Mouse (Mus musculus) midbrain, embryonic 15.5 days (tissue): Measurements from ENCODE around the gene Gli2. TPM values are rescaled to one million over a fixed set of nuclear protein-coding genes. Genes with fewer than 3 reads are reported as not detected.

Source experiments
- ATAC-seq: fragments of 200-750 bp; cut with Nextera tagmentation; replicated peaks from 2 replicates; pipeline ENCODE4 v1.8.0; 2017; ENCODE audit warnings: moderate TSS enrichment
- H3K27ac ChIP-seq: fragments of 300-500 bp; sonication (generic); 2 replicates; pipeline ENCODE4 v1.5.1; 2015; ENCODE audit warnings: mild to moderate bottlenecking, inconsistent platforms
- H3K27me3 ChIP-seq: fragments of 300-500 bp; sonication (generic); replicated peaks from 2 replicates; pipeline ENCODE4 v1.6.1; 2015; ENCODE audit warnings: inconsistent platforms
- H3K36me3 ChIP-seq: fragments of 300-500 bp; sonication (generic); replicated peaks from 2 replicates; pipeline ENCODE4 v1.6.1; 2015; ENCODE audit warnings: inconsistent platforms
- H3K4me1 ChIP-seq: fragments of 300-500 bp; sonication (generic); 2 replicates; pipeline ENCODE4 v1.6.1; 2015; ENCODE audit warnings: inconsistent platforms
- H3K4me2 ChIP-seq: fragments of 300-500 bp; sonication (generic); 2 replicates; pipeline ENCODE4 v1.6.1; 2015; ENCODE audit warnings: inconsistent platforms, mild to moderate bottlenecking, moderate library complexity
- H3K4me3 ChIP-seq: fragments of 300-500 bp; sonication (generic); 2 replicates; pipeline ENCODE4 v1.5.1; 2015; ENCODE audit warnings: mild to moderate bottlenecking, inconsistent platforms
- H3K9ac ChIP-seq: fragments of 300-500 bp; sonication (generic); 2 replicates; pipeline ENCODE4 v1.6.1; 2015; ENCODE audit warnings: mild to moderate bottlenecking, inconsistent platforms
- H3K9me3 ChIP-seq: fragments of 300-500 bp; sonication (generic); 2 replicates; pipeline ENCODE4 v1.6.1; 2016; ENCODE audit warnings: inconsistent platforms
- WGBS: fragments of 180-500 bp; shearing (Covaris S2); methylation state at CpG from one replicate; pipeline ENCODE4 v1.1.7; 2015; ENCODE audit warnings: mixed read lengths; 5-methylcytosine and 5-hydroxymethylcytosine counted together
- microRNA-seq: library from miRNA; unstranded; fragments of <30 nt; microRNA quantifications from one replicate; pipeline ENCODE4, GENCODE M21; 2016
- polyA plus RNA-seq: library from polyadenylated mRNA; unstranded; fragments of >200 nt; fragmentation: Nextera tagmentation; extraction: Ambion mirVana; gene quantifications from 2 replicates; pipeline ENCODE4 v1.2.1, GENCODE M21; 2015

Gene Gli2
- polyA plus RNA-seq, 1 experiment from 2014 or later: 1.6 TPM

DNA sequence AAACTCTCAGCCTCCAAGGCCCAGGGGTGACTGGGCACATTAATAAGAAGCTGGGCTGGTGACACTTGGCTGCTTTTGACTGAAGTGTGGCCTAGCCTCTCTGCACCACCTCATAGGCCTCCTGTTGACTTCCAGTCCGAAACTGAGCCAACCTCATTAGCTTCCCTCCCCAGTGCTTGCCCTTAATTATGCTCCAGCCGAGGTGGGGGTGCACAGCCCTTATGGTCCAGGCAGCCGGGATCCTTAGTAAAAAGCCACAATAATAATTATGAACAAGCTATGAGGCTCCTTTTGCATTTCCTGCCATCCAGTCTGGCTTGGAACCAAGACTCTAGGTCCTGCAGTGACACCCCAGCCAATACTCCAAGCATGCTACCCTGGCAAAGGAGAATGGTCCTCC lies 264.0 kb downstream of the Gli2 start:
- H3K27ac ChIP-seq: no peak overlapping the region
- no peak for ATAC-seq
- H3K4me3 ChIP-seq: no peak overlapping the region
- H3K36me3 ChIP-seq: no peaks in the 10 kb centered on the region
- H3K9ac ChIP-seq: no peak overlapping the region
- H3K9me3 ChIP-seq: no peaks in the 10 kb centered on the region
- H3K4me2 ChIP-seq: no peak overlapping the region
- no peaks in the 10 kb centered on the region for H3K4me1 ChIP-seq
- WGBS: 51% methylated on average over 3 of the region's 3 CpGs
- no peaks in the 10 kb centered on the region; the same call in 1 of the 2 replicates for H3K27me3 ChIP-seq

DNA sequence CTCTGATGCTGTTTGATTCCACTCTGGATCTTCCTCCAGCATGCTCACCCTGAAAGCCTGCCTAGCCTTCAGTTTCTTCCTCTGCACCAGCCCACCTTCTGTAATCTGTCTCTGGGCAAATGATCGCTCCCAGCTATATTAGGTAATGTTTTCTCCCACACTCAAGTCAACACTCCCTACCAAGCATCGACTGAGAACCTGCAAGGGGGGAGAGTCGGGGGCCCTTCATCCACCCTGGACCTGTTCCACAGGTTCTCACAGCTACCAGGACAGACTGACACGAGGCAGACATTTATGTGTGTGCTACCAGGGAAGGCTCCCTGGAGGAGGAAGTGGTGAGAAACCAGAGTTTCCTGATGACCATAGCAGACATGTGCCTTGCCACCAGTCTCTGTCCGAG lies 264.6 kb downstream of the Gli2 start:
- Histone ChIP-seq H3K27ac (no peak overlapping the region), H3K9ac (no peak overlapping the region), H3K4me1 (no peaks in the 10 kb centered on the region), H3K27me3 (no peaks in the 10 kb centered on the region; the same call in 1 of the 2 replicates), H3K36me3 (no peaks in the 10 kb centered on the region), H3K9me3 (no peaks in the 10 kb centered on the region), H3K4me2 (no peak overlapping the region), H3K4me3 (no peak overlapping the region)
- 76% methylated on average over 5 of the region's 5 CpGs for WGBS
- no peak for ATAC-seq

- Histone ChIP-seq H3K36me3 (no peaks in the 10 kb centered on the region), H3K27ac (no peak overlapping the region), H3K27me3 (no peaks in the 10 kb centered on the region; the same call in 1 of the 2 replicates), H3K4me3 (no peak overlapping the region), H3K4me2 (no peak overlapping the region), H3K9me3 (no peaks in the 10 kb centered on the region), H3K4me1 (no peaks in the 10 kb centered on the region), H3K9ac (no peak overlapping the region)
- WGBS: 85% methylated on average over 3 of the region's 3 CpGs
- no peak for ATAC-seq
Observed at GRCm38 (mm10) chr1:118787486-118787885, 265.9 kb downstream of the Gli2 start.

Small RNA genes lying within 50 kb of the gene (microRNA-seq; reads per million reads assigned to microRNA genes)
- not detected for gene Mir6346
